Mouse (Mus musculus): ENCODE results near the gene Ikzf1. TPM values are rescaled to one million over a fixed set of nuclear protein-coding genes. Genes with fewer than 3 reads are reported as not detected.

Gene Ikzf1
- total RNA-seq, 2 experiments from 2014 or later: 3.2 to 3.6 TPM

DNA sequence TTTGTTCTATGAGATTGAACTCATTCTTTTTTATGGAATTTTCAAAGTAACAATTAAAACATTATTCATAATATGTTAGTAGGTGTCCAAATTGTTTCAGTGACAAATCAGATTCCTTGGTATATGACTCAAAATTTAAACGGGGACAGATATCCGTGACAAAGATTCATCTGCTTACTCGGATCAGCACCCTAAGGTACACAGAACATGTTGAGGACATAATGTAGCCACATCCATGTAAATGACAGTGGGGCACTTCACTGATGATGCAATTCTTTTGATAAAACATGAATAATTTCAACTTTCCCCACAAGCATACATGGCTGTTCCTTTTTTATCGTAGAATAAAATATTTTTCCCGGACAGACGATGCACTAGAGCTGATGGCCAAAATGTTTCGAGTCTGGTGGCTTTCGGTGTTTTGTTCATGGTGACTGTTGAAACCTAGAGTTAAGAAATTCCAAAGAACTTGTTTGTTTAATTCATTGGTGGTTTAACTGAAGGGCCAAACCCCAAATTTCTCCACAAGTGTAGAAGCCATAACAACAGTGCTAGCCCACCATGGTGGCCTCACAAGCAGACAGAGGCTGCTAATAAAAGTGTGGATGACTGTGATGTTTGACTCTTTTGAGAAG lies 2.9 kb downstream of the Ikzf1 start:
- intact Hi-C loops (cut with DNase I): no loop called here
- DNase-seq (ENCODE audit: extremely low spot score in 1 of 2, low spot score in 2 of 2): no peak

DNA sequence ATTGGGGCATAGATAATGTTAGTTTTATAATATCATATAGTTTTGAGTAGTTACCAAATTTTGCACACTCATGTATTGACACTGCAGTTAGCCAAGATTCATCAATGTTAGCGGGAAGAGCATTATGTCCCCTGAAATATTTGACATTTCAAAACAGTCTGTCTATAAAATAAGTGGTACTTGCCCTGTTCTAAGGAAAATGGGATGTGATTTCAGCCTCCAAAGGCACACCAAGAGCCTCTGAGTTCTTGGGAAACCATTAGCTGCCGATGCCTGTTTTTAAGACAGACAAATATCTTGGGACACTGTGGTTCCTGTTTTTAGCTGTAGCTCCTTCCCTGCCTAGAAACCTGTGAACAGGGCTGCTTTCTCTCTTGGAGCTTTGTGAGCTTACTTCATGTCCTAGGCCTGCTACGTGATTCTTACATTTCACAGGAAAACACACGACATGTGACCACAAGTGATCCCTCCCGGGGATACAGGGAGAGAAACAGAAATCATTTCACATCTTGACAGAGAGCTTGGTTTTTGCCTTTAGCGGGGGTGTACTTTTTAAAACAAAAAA lies 4.0 kb downstream of the Ikzf1 start:
- DNase-seq (ENCODE audit: extremely low spot score in 1 of 2, low spot score in 2 of 2): no peak
- intact Hi-C loops (cut with DNase I): no loop called here

- no peak for DNase-seq (ENCODE audit: extremely low spot score in 1 of 2, low spot score in 2 of 2)
- intact Hi-C loops (cut with DNase I): no loop called here
Observed at GRCm38 (mm10) chr11:11689701-11690058, 4.9 kb downstream of the Ikzf1 start.

- DNase-seq (ENCODE audit: extremely low spot score in 1 of 2, low spot score in 2 of 2): no peak
Observed at GRCm38 (mm10) chr11:11690059-11690844, 5.4 kb downstream of the Ikzf1 start.

GRCm38 (mm10) chr11:11690845-11691196 lies 6.0 kb downstream of the Ikzf1 start:
- intact Hi-C loops (cut with DNase I): no loop called here
- no peak for DNase-seq (ENCODE audit: extremely low spot score in 1 of 2, low spot score in 2 of 2)

More at GRCm38 (mm10) chr11:11690059-11690844, 5.4 kb downstream of the Ikzf1 start:
- intact Hi-C loops (cut with DNase I): no loop called here

- DNase-seq (ENCODE audit: extremely low spot score in 1 of 2, low spot score in 2 of 2): no peak
- intact Hi-C loops (cut with DNase I): no loop called here
Observed at GRCm38 (mm10) chr11:11691324-11692058, 6.7 kb downstream of the Ikzf1 start.

GRCm38 (mm10) chr11:11692558-11693166 lies 7.9 kb downstream of the Ikzf1 start:
- intact Hi-C loops (cut with DNase I): no loop called here
- no peak for DNase-seq (ENCODE audit: extremely low spot score in 1 of 2, low spot score in 2 of 2)

DNA sequence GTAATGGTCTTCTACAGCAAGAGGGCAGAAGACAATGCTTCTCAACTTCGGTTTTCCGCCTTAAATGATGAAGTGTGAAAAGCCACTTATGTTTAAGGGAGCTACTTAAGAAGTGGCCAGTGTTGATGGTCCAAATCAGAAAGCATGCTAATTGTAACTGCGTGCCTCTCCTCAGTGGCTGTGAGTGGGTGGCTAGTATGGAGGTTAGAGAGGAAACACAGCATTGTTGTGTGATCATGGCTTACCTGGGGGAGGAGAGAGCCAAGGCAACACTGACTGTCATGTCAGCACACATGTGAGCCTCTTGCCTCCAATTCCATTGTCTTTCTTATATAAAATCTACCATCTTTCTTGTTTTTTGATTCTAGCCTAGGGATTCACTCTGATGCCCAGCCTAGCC lies 8.6 kb downstream of the Ikzf1 start:
- intact Hi-C loops (cut with DNase I): no loop called here
- DNase-seq (ENCODE audit: extremely low spot score in 1 of 2, low spot score in 2 of 2): no peak

DNA sequence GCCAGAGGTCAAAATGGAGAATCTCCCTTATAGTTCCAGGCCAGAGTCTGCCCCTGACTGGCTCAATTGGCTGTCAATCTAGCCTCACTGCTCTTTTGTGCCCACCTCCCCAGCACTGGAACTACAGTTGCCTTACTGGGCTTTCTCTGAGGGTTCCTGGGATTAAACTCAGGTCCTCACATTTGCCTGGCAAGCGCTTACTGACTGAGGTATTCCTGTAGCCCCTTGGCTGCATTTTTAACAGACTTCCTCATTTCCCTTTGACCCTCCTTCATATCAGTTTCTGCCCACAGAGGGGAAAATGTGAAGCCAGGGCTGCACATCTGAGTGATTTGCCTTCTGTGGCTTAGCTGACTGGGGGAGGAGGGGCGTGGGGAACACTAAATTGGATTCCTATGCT lies 9.3 kb downstream of the Ikzf1 start:
- no peak for DNase-seq (ENCODE audit: extremely low spot score in 1 of 2, low spot score in 2 of 2)
- intact Hi-C loops (cut with DNase I): no loop called here

GRCm38 (mm10) chr11:11694472-11695177 lies 9.8 kb downstream of the Ikzf1 start:
- intact Hi-C loops (cut with DNase I): no loop called here
- no peak for DNase-seq (ENCODE audit: extremely low spot score in 1 of 2, low spot score in 2 of 2)

DNA sequence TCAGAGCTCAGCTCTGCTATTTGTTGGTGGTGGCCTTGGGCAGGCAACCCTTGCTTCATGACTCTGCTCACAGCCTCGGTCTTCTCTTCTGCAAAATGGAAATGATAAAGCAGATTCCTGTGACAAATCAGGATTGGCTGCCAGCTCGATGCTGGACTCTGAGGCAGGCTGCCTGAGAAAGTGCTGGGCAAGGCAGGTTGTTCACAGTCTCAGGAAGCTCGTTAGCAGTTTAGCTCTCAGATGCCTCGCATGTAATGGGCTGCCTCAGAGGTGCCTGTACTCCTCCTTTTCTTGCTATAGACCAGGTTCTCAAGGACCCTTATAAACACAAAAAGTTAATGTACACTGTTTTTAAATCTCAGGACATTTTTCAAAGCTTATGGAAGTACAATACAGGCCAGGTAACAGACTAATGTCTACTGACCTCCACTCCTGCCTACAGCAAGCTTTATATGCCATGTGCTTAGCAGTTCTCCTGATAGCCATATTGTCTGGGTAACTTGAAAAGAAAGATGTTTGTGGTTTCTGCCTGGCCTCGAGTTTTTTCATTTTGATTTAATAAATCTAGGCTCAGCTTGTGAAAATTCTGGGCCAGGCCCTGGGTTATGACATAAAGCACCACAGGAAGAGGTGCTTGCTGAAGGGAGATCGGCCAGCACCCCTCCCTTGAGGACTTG lies 10.5 kb downstream of the Ikzf1 start:
- intact Hi-C loops (cut with DNase I): no loop called here
- DNase-seq (ENCODE audit: extremely low spot score in 1 of 2, low spot score in 2 of 2): no peak

DNA sequence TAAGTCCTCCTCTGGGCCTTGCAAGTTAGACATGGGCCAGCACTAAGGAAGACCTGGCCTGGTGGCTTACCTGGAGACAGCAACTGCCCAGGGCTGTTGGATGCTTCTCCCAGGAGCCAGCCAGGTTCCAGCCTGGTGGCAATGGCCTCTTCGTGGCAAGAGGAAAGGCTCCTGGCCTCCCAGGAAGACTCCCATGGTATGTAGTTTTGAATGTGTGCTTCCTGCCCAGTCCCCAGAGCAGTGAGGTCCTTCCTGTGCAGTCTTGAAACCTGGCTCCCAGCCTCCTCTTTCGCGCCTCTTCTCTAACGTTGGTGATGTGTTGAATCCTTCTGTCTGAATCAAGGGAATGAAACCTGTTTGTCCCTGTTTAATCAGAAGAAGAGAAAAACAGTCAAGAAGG lies 11.1 kb downstream of the Ikzf1 start:
- no peak for DNase-seq (ENCODE audit: extremely low spot score in 1 of 2, low spot score in 2 of 2)
- intact Hi-C loops (cut with DNase I): no loop called here

DNA sequence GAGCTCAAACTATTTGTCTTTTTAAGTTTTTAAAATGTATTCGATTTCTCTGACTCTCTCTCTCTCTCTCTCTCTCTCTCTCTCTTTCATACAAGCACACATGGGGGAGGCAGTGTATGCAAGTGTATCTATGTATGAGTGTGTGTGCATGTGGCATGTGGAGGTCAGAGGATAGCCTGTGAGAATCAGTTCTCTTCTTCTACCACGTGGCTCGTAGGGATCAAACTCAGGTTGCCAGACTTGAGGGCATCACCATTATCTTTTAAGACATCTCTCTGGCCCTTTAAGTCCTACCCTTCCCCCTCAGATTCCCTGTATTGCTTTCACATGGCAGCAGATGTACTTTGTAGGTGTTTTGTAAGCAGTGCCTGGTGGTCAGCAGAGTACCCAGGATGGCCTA lies 12.0 kb downstream of the Ikzf1 start:
- intact Hi-C loops (cut with DNase I): no loop called here
- DNase-seq (ENCODE audit: extremely low spot score in 1 of 2, low spot score in 2 of 2): no peak

DNA sequence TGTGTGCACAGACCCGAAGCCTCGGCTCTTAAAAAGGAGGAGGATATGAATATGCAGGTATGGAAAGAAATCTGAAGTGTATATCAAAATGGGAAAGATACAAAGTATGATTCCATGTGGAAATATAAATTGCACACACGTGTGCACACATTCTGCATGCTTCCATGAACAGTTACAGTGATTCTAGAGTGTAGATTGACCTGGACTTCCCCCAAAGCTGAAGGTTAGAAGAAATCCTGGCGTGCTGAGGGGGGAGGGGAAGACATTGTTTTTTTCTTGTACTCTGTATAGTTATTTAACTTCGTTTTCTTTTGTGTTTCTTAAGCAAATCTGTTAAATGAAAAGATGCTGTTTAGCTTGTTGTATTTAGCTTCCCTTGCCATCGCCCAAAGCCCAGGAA lies 16.6 kb downstream of the Ikzf1 start:
- intact Hi-C loops (cut with DNase I): no loop called here
- no peak for DNase-seq (ENCODE audit: extremely low spot score in 1 of 2, low spot score in 2 of 2)

- intact Hi-C loops (cut with DNase I): no loop called here
- no peak for DNase-seq (ENCODE audit: extremely low spot score in 1 of 2, low spot score in 2 of 2)
Observed at GRCm38 (mm10) chr11:11703776-11704175, 19.0 kb downstream of the Ikzf1 start.

DNA sequence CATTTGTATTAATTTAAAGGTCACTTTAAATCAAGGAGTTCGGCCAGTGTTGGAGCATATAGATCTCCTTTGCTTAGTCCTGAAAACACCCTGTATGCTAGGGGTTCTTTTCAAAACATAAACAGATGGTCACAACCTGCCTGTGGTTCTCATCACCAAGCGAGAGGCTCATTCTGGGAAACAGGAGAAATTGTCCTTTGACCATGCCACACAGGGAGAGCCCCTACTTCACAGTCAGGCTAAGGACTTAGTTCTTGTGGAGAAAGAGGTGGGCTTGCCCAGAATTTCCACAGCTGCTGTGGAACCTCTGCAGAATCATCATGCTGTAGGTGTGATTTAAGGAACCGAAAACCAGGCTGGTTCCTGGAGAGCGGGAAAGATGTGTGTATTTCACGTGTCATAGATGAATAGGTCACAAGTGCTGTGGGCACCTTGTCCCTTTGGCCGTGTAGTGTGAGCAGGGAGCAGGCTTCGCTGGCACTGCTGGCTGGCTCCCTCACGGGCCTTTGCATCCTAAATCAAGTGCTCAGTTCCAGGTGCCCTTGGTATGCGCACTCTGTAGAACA lies 23.4 kb downstream of the Ikzf1 start:
- DNase-seq (ENCODE audit: extremely low spot score in 1 of 2, low spot score in 2 of 2): no peak
- intact Hi-C loops (cut with DNase I): no loop called here

- DNase-seq (ENCODE audit: extremely low spot score in 1 of 2, low spot score in 2 of 2): no peak
- intact Hi-C loops (cut with DNase I): no loop called here
Observed at GRCm38 (mm10) chr11:11709311-11709710, 24.5 kb downstream of the Ikzf1 start.

DNA sequence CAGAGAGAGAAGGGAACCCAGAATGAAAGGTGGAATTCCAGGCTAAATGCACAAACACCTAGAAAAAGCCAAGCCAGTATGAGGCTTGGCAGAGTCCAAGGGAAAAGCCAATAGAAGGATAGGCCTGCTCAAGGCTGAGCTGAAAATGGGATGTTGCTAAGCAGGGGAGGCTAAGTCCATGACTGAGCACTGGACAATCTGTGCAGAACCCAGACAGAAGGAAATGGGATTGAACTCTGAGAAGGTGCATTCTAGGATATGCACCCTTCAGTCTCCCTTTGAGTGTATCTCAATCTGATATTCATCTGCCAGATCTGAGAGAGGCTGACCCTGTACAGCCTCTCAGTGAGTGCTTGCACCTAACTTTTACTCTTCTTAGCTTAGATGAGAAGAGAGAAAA lies 25.9 kb downstream of the Ikzf1 start:
- intact Hi-C loops (cut with DNase I): no loop called here
- DNase-seq (ENCODE audit: extremely low spot score in 1 of 2, low spot score in 2 of 2): no peak
